Mouse (Mus musculus) adrenal gland, adult 18-20 months (tissue): ENCODE data around the gene Fcrl5. TPM values are rescaled to one million over a fixed set of nuclear protein-coding genes. Genes with fewer than 3 reads are reported as not detected.

ENCODE experiments used
- DNase-seq, 2 experiments: peaks; one replicate each; pipeline ENCODE4 v3.0.0; 2021 to 2022; ENCODE audit warnings: low spot score in 2 of 2
- total RNA-seq, 2 experiments: library from RNA; stranded (reverse); gene quantifications; 1 replicate in 1 of 2; 2 replicates in 1 of 2; pipeline ENCODE4 v1.2.3; 2021

The Fcrl5 gene
- total RNA-seq, 2 experiments from 2014 or later, result not detected

GRCm38 (mm10) chr3:87528021-87528420, 92.4 kb downstream of the Fcrl5 start:
- no peak for DNase-seq

DNA sequence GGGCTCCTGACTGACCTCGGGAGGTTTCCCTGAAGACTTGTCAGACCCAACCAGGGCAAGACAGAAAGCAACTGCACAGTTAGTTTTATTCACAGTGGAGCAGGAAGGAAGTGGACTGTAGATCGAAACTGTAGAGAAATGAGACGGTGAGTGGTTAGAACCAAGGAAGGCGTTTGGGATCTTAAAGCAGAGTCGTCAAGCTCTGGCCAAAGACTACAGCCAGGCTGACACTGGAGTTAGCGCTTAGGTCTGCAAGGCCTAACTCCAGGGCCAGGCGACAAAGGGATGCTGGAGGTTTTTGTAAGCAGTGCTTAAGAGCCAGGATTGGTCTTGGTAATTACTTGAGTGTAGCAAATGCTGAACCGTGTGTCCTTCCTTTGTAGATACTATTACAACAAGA, 93.3 kb downstream of the Fcrl5 start:
- no peak for DNase-seq

GRCm38 (mm10) chr3:87529568-87529967, 94.0 kb downstream of the Fcrl5 start:
- no peak for DNase-seq

- DNase-seq, result no peak
These were observed 94.7 kb downstream of the Fcrl5 start for GRCm38 (mm10) chr3:87530234-87530633.

DNA sequence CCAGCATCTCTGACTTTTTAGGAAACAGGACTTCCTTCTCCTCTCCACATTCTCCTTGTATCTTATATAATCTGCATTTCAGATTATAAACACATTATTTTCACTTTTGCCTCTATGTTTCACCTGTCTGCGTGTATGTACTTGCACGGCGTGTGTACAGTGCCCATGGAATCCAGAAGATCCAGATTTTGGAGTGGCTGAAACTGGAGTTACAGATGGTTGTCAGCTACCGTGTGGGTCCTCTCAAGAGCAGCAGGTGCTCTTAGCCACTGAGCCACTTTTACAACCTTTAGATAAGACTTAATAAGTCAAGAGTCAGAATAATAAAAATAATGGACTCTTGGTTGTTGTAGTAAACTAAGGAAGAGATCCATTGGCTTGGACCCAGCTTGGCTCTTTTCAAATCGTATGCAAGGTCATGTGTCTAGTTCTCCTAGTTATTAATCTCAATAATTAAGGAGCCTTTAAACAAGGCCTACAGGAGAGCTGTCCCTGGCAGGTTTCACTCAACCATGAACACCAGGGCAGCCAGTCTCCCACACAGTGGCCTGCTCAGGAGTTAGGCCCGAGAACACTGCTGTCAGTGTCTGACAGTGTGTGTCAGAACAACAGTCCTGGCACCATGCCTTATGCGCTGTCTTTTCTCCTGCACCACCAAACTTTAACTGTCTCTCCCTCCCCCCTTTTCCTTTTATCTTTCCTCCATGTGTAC, 98.2 kb downstream of the Fcrl5 start:
- DNase-seq, result no peak

DNA sequence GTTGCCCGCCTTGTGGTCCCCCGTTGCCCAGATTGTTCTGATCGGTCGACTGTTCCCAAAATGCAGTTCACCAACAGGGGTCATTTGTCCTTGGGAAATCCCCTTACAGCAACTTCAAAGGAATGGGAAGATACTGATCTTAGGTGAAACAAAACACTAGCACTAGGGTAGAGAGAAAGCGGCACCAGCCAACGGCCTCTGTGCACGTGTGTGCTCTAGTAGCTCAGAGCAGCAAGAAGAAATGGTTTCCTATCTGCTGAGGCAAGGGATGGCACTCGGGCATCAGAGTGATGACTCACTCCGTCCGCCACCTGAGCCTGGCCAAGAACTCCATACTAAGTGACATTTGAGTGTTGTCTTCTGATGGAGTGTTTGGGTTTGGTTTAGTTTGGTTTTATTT, 102.5 kb downstream of the Fcrl5 start:
- no peak for DNase-seq

DNA sequence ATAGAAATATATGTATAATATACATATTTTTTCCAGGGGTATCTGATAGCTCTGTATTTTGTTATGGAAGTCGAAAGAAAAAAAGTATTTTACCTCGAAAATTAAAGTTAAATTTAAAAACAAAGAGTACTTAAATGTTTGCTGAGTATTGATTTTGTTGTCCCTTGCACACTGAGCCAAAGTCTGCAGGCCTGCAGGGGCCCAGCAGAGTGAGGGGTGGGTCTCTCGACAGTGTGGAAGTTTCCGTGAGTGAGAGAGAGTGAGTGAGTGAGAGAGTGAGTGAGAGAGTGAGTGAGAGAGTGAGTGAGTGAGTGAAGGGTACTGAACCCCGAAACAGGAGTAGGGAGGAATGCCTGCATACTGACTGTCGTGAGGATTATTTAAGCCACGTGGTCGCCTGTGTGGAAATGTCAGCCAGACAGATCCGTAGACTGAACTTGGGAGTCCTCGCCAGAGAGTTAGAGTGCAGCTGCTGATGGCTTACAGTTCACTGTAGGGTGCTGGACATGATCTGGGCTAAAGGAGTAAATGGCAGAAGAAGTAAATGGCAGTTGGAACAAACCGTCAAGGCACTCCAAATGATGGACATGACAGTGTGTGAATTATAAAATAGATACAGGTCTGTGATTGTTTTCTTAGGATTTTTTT, 104.6 kb downstream of the Fcrl5 start:
- DNase-seq, result no peak

DNA sequence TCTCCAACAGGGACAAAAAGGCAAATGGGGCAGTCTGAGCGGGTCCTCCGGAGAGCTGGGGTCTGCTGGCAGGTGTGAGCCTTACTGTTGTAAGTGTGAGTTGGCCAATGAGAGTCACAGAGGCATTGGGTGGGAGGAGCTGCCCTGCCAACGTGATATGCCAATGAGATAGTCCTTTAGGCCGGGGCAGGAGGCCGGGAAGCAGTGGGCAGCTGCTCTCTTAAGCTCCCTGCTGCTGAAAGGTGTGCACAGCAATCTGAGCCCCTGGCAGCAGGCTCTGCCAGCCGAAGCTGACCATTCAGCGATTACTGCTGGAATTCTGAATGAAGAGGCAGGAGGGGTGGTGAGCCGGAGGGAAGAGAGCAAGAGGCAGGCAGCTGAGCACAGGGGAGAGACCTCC, 105.1 kb downstream of the Fcrl5 start:
- no peak for DNase-seq

DNA sequence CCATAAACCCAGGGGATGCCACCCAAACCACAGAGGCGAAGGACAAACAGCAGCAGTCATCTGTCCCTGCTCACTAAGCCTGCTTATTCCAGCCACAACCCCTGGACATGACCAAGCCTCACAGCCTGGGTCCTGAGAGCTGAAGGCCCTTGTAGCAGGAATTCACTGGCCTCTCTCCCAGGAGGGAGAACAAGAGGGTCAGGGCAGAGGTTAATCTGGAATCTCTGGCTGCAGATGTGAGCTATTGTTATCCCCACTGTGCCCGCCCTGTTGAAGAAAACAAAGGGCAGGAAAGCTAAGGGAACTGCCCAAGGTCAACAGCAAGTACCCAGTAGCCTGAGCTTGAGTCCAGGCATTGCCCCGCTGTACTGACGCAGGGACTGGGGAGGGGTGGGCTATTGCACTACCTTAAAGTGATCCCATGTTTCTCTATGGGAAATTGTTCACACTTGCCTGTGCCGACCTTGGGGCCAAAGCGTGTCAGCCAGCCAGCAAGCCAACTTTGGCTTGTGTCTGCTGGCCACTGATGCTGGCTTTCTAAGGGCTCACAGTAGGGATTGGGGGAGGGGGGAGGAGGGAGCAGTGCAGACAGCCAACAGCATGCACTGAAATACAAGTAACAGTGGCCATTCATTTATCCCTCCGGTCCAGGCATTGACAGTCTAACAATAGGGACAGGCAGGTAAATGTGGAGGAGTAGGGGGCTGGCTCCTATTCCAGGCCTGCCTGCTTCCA, 107.1 kb downstream of the Fcrl5 start:
- DNase-seq, result no peak

- DNase-seq, result no peak
These were observed 110.0 kb downstream of the Fcrl5 start for GRCm38 (mm10) chr3:87545554-87545953.

DNA sequence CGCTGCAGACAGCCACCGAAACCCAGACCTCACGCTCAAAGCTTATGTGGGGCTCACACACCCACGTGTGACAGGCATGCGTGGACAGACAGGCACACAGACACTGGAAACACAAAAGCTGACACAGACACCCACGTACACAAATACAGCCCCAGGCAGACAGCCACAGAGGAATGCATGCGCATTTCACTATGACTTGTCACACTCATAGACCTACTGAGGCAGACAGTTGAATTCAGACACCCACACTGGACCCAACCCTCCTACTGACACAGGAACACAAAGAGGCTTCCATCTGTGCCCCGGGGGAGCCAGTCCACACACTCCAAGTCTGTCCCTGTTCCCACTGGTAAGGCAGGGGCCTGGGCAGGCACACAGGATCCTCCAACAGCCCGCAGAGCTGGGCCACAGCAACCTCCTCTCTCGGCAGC, 110.7 kb downstream of the Fcrl5 start:
- no peak for DNase-seq

DNA sequence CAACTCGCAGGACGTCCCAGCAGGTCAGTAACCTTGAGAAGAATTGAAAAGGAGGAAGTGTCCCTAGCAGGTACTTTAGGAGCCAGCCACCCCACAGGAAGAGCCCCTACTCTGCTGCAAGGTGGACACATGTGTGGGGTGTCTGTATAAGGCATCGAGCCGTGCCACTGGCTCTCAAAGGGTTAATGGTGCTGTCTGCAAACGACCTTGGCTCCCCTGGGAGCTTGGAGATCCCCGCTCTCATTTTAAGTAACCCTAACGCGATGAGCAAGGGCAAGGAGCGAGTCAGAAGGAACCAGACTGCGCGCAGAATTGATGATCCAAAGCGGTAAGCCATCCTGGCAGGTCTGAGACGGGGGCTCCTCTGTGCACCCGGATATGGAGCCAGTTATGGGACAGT, 114.3 kb downstream of the Fcrl5 start:
- no peak for DNase-seq

Other genes starting within 250 kb of the Fcrl5 start
- 1 to 10 TPM; 1.1 to 6.3 TPM for gene Fcrls, start 172.0 kb upstream of the Fcrl5 start, total RNA-seq
- gene Cd5l, start 77.9 kb upstream of the Fcrl5 start, total RNA-seq, result 1 to 10 TPM in 1 of 2 experiments, under 1 TPM in 1; 0.30 to 3.4 TPM
- under 1 TPM; 0.13 to 0.35 TPM for gene Fcrl1, start 59.4 kb upstream of the Fcrl5 start, total RNA-seq
- 10 to 100 TPM; 21.1 to 27.1 TPM for gene Etv3, start 89.6 kb downstream of the Fcrl5 start, total RNA-seq
- 10 to 100 TPM; 29.7 to 35.8 TPM for gene Arhgef11, start 181.8 kb downstream of the Fcrl5 start, total RNA-seq